In the genomic region with DNA sequence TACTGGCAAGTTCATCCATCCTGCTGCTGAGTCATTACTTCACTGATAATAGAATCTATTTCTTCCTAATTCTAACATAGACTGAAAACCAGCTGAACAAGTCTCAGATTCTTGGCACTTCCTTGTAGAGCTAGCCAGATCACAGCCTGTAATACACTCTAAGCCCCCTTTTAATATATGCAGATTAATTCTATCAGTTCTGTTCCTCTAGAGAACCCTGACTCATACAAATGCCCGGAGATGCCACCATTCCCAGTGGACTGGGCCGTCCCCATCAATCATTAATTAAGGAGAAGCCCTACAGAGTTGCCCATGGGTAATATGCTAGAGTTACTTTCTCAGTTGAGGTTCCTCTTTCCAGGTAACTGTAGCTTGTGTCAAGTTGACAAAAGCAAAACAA, we compare ENCODE assay signal across 19 mouse cellular contexts. TPM values are rescaled to one million over a fixed set of nuclear protein-coding genes. Genes with fewer than 3 reads are reported as not detected.
"Had no signal": no experiment of that assay in that cellular context is flagged by ENCODE, and none has a peak within 500 bp of the region (broad histone marks: within the 10 kb centered on the region; RNA-seq: fewer than 3 reads in every experiment).

No protein-coding gene starts in this region.

- H3K4me3 ChIP-seq: limb, embryonic 15.5 days; liver, embryonic 12.5 days; midbrain, embryonic 10.5 days had no signal

- H3K27ac ChIP-seq: limb, embryonic 15.5 days; liver, embryonic 12.5 days; midbrain, embryonic 10.5 days had no signal

- H3K9me3 ChIP-seq: limb, embryonic 15.5 days; midbrain, embryonic 10.5 days had no signal

- DNase-seq: kidney, postnatal 10 days; layer of hippocampus, adult 9-11 months; layer of hippocampus, postnatal 36 days; lung, embryonic 14.5 days; lung, postnatal 10 days; lung, postnatal 4 days; thymus, postnatal 36 days had no signal

- H3K27me3 ChIP-seq: limb, embryonic 15.5 days; liver, embryonic 12.5 days had no signal

- ATAC-seq: liver, embryonic 12.5 days; midbrain, embryonic 16.5 days had no signal

- H3K4me1 ChIP-seq: limb, embryonic 15.5 days; liver, embryonic 12.5 days; midbrain, embryonic 10.5 days had no signal

- H3K9ac ChIP-seq: limb, embryonic 15.5 days; liver, embryonic 12.5 days; lung, embryonic 14.5 days had no signal

- H3K4me2 ChIP-seq: limb, embryonic 15.5 days; liver, embryonic 12.5 days; lung, embryonic 14.5 days had no signal

RNA-seq across cellular contexts. Expression of a gene that starts 26.3 kb away (rescaled TPM):
- total RNA-seq: layer of hippocampus, adult 18-20 months; layer of hippocampus, postnatal 36 days; left cerebral cortex, adult 8-10 months; left cerebral cortex, postnatal 25 days; megakaryocyte, adult 5-6 weeks had no signal
- polyA plus RNA-seq: limb, embryonic 11.5 days; limb, embryonic 15.5 days; lung, embryonic 14.5 days; midbrain, embryonic 10.5 days; midbrain, embryonic 16.5 days; neural tube, embryonic 14.5 days; testis, adult 2 months; thymus, postnatal 0 days had no signal
